Mouse (Mus musculus): ENCODE results near the gene Lsm10. TPM values are rescaled to one million over a fixed set of nuclear protein-coding genes. Genes with fewer than 3 reads are reported as not detected.

Gene Lsm10
- polyA plus RNA-seq, 1 experiment: 19.0 TPM

- peaks cover 12% of the 10 kb centered on the region for H3K4me1 ChIP-seq
- H3K36me3 ChIP-seq (replicated peaks; ENCODE audit: low read length): no peaks in the 10 kb centered on the region
- H3K4me3 ChIP-seq (replicated peaks): no peak overlapping the region
- H3K9me3 ChIP-seq: peaks cover 7% of the 10 kb centered on the region
- peaks cover 8% of the 10 kb centered on the region for H3K27me3 ChIP-seq (replicated peaks)
- TF ChIP-seq FLI1 (IDR thresholded peaks at IDR 0.05; ENCODE audit: low read length) (no peak), GATA1 (IDR thresholded peaks at IDR 0.05; ENCODE audit: borderline replicate concordance, low read length) (no peak)
Measured at GRCm38 (mm10) chr4:126067401-126068077, 28.9 kb upstream of the Lsm10 start.

GRCm38 (mm10) chr4:126068842-126069241, 27.6 kb upstream of the Lsm10 start:
- H3K27me3 ChIP-seq (replicated peaks): peaks cover 14% of the 10 kb centered on the region
- H3K4me1 ChIP-seq: peaks cover 10% of the 10 kb centered on the region
- no peak for TF ChIP-seq FLI1 (IDR thresholded peaks at IDR 0.05; ENCODE audit: low read length)
- TF ChIP-seq GATA1 (IDR thresholded peaks at IDR 0.05; ENCODE audit: borderline replicate concordance, low read length): no peak
- no peak overlapping the region for H3K4me3 ChIP-seq (replicated peaks)
- H3K36me3 ChIP-seq (replicated peaks; ENCODE audit: low read length): no peaks in the 10 kb centered on the region
- peaks cover 7% of the 10 kb centered on the region for H3K9me3 ChIP-seq

DNA sequence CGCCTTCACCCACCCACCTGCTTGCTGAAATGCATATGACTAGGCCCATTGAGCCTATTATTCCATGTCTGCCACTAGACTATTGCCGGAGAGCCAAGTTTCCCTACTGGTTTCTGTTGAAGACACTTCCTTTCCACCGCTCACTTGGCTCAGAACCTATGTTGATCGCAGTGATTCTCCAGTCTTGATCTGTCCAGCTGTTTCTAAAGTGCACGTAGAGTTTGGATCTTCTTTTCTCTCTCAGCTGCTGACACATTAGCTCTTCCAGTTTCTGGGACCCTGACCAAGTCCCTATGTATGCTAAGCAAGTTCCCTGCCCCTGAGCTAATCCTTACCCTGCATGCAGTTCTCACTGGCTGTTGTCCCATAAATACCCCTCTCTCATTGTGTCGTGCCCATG, 18.6 kb upstream of the Lsm10 start:
- Histone ChIP-seq H3K36me3 (replicated peaks; ENCODE audit: low read length) (no peaks in the 10 kb centered on the region), H3K9me3 (peaks cover 15% of the 10 kb centered on the region), H3K4me3 (replicated peaks) (no peak overlapping the region), H3K4me1 (peaks cover 4% of the 10 kb centered on the region), H3K27me3 (replicated peaks) (peaks cover 39% of the 10 kb centered on the region)
- TF ChIP-seq GATA1 (IDR thresholded peaks at IDR 0.05; ENCODE audit: borderline replicate concordance, low read length) (no peak), FLI1 (IDR thresholded peaks at IDR 0.05; ENCODE audit: low read length) (no peak)

DNA sequence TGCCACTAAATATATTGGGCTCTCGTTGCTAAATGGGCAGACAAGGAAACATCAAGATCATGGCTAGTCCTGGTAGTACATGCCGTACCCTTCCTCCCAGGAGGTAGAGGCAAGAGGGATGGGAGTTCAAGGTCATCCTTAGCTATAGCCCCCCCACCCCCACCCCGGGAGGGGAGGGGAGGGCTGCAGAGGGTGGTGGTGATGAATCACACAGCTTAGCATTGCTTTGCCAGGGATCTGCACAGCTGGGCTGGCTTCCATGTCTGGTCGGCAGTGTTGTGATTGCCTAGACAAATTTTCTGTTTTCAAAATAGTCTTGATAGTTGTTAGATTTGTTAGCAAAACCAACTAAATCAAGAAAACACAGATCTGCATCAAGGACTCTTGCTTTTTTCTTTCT, 17.2 kb upstream of the Lsm10 start:
- H3K4me3 ChIP-seq (replicated peaks): no peak overlapping the region
- H3K36me3 ChIP-seq (replicated peaks; ENCODE audit: low read length): no peaks in the 10 kb centered on the region
- H3K27me3 ChIP-seq (replicated peaks): peaks cover 30% of the 10 kb centered on the region
- peaks cover 18% of the 10 kb centered on the region for H3K4me1 ChIP-seq
- H3K9me3 ChIP-seq: peaks cover 15% of the 10 kb centered on the region
- TF ChIP-seq FLI1 (IDR thresholded peaks at IDR 0.05; ENCODE audit: low read length) (no peak), GATA1 (IDR thresholded peaks at IDR 0.05; ENCODE audit: borderline replicate concordance, low read length) (no peak)

GRCm38 (mm10) chr4:126081601-126082000, 14.8 kb upstream of the Lsm10 start:
- Histone ChIP-seq H3K27me3 (replicated peaks) (peaks cover 19% of the 10 kb centered on the region), H3K9me3 (peaks cover 8% of the 10 kb centered on the region), H3K4me1 (peaks cover 24% of the 10 kb centered on the region), H3K36me3 (replicated peaks; ENCODE audit: low read length) (no peaks in the 10 kb centered on the region), H3K4me3 (replicated peaks) (no peak overlapping the region)
- TF ChIP-seq GATA1 (IDR thresholded peaks at IDR 0.05; ENCODE audit: borderline replicate concordance, low read length) (no peak), FLI1 (IDR thresholded peaks at IDR 0.05; ENCODE audit: low read length) (no peak)

GRCm38 (mm10) chr4:126083021-126083420, 13.4 kb upstream of the Lsm10 start:
- peaks cover 8% of the 10 kb centered on the region for H3K27me3 ChIP-seq (replicated peaks)

GRCm38 (mm10) chr4:126084382-126084781, 12.0 kb upstream of the Lsm10 start:
- H3K4me3 ChIP-seq (replicated peaks): no peak overlapping the region
- peaks cover 40% of the 10 kb centered on the region for H3K4me1 ChIP-seq
- H3K9me3 ChIP-seq: peaks cover 8% of the 10 kb centered on the region
- TF ChIP-seq GATA1 (IDR thresholded peaks at IDR 0.05; ENCODE audit: borderline replicate concordance, low read length) (no peak), FLI1 (IDR thresholded peaks at IDR 0.05; ENCODE audit: low read length) (no peak)
- no peaks in the 10 kb centered on the region for H3K36me3 ChIP-seq (replicated peaks; ENCODE audit: low read length)
- peaks cover 2% of the 10 kb centered on the region for H3K27me3 ChIP-seq (replicated peaks)

More at GRCm38 (mm10) chr4:126083021-126083420, 13.4 kb upstream of the Lsm10 start:
- no peak for TF ChIP-seq FLI1 (IDR thresholded peaks at IDR 0.05; ENCODE audit: low read length)
- no peak for TF ChIP-seq GATA1 (IDR thresholded peaks at IDR 0.05; ENCODE audit: borderline replicate concordance, low read length)
- Histone ChIP-seq H3K4me1 (peaks cover 37% of the 10 kb centered on the region), H3K4me3 (replicated peaks) (no peak overlapping the region), H3K9me3 (peaks cover 8% of the 10 kb centered on the region), H3K36me3 (replicated peaks; ENCODE audit: low read length) (no peaks in the 10 kb centered on the region)

GRCm38 (mm10) chr4:126085996-126086576, 10.3 kb upstream of the Lsm10 start:
- H3K4me1 ChIP-seq: peaks cover 48% of the 10 kb centered on the region
- no peak overlapping the region for H3K4me3 ChIP-seq (replicated peaks)
- H3K9me3 ChIP-seq: peaks cover 8% of the 10 kb centered on the region
- no peaks in the 10 kb centered on the region for H3K27me3 ChIP-seq (replicated peaks)
- H3K36me3 ChIP-seq (replicated peaks; ENCODE audit: low read length): no peaks in the 10 kb centered on the region
- TF ChIP-seq FLI1 (IDR thresholded peaks at IDR 0.05; ENCODE audit: low read length): no peak
- no peak for TF ChIP-seq GATA1 (IDR thresholded peaks at IDR 0.05; ENCODE audit: borderline replicate concordance, low read length)

DNA sequence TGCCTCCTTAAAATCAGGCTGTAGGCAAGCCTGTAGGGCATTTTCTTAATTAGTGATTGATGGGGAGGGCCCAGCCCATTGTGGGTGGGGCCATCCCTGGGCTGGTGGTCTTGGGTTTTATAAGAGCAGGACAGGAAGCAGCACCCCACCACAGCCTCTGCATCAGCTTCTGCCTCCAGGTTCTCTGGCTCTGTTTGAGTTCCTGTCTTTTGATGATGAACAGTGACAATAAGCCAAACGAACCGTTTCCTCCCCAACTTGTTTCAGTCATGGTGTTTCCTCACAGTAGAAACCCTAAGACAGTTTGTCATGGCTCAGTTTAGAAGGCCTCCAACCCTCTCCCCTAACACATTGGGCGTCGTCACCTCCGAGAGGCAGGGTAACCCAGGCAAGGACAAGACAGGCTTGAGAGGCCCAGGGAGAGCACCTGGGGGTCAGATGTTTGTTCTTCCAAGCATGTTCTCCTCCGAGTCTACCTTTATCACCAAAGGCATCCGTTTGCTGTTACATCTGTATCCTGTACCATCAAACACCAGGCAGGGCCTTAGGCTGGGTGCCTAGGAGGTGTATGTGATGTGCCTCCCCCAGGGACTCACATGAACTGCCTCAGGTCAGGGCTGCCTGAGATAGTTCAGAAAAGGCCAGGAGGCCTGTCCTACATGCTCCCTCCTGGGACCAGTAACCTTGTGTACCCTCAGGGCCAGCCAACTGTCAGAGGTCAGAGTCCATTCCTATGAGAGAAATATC, 6.1 kb upstream of the Lsm10 start:
- H3K27me3 ChIP-seq (replicated peaks): no peaks in the 10 kb centered on the region
- no peaks in the 10 kb centered on the region for H3K9me3 ChIP-seq
- H3K36me3 ChIP-seq (replicated peaks; ENCODE audit: low read length): no peaks in the 10 kb centered on the region
- TF ChIP-seq GATA1 (IDR thresholded peaks at IDR 0.05; ENCODE audit: borderline replicate concordance, low read length) (no peak), FLI1 (IDR thresholded peaks at IDR 0.05; ENCODE audit: low read length) (no peak)
- no peak overlapping the region for H3K4me3 ChIP-seq (replicated peaks)
- peaks cover 52% of the 10 kb centered on the region for H3K4me1 ChIP-seq

- TF ChIP-seq GATA1 (IDR thresholded peaks at IDR 0.05; ENCODE audit: borderline replicate concordance, low read length): no peak
- no peak for TF ChIP-seq FLI1 (IDR thresholded peaks at IDR 0.05; ENCODE audit: low read length)
- Histone ChIP-seq H3K4me3 (replicated peaks) (no peak overlapping the region), H3K36me3 (replicated peaks; ENCODE audit: low read length) (no peaks in the 10 kb centered on the region), H3K4me1 (peaks cover 51% of the 10 kb centered on the region), H3K27me3 (replicated peaks) (no peaks in the 10 kb centered on the region), H3K9me3 (no peaks in the 10 kb centered on the region)
Measured at GRCm38 (mm10) chr4:126090848-126091124, 5.6 kb upstream of the Lsm10 start.

All from megakaryocyte, embryonic 14.5 days (primary cell).